Mouse (Mus musculus) T-helper 2 cell (primary cell): ENCODE measurements around the gene Depp1.

ENCODE experiments used
- in situ Hi-C: fragments of 300-600 bp; cut with MboI, MseI; formaldehyde crosslinking; loops from one replicate; pipeline ENCODE4 v1.15.1; 2025; ENCODE audit warnings: high pct_unique_total_duplicates

The Depp1 gene

GRCm38 (mm10) chr6:116679563-116680288 is 29.3 kb downstream of the Depp1 start:
- in situ Hi-C loops = loop anchor here (10.0 kb wide), 1 partner anchor 1135 kb away; no protein-coding TSS in a partner anchor

GRCm38 (mm10) chr6:116682317-116682716 is 31.9 kb downstream of the Depp1 start:
- in situ Hi-C loops = no loop called here

DNA sequence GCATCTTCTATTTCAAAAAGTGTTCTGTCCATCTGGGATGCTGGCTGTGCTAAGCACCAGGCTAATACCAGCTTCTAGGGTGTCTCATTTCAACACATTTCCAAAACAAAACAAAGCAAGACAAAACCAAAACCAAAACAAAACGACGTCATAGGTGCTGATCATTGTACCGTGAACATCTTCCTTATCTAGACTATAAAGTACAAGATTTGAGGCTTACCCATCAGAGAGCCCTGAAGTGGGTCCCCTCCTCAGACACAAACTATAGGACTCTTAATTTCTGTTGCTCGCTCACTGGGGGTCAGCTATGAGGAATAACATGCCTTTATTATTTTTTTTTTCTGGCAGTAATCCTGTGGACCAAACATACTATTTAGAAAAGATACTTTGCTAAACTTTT is 43.2 kb downstream of the Depp1 start:
- in situ Hi-C loops = no loop called here

DNA sequence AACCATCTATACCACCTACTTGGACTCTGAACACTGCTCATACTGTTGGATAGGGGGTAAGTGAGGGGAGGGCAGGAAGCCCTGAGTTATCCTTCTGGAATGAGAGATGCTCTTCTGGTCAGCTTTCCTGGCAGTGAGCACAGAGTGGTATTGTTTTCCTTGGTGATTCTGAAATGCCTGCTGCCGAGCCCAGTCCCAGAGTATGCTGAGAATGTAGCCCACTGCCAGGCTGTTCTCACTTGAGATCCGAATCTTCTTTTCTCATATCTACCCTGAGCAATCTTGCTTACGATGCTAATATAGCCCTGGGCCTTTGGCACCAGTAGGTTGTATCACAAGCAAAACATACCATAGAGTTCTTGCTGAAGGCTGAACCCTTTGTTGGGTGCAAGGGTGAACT is 43.9 kb downstream of the Depp1 start:
- in situ Hi-C loops = no loop called here

DNA sequence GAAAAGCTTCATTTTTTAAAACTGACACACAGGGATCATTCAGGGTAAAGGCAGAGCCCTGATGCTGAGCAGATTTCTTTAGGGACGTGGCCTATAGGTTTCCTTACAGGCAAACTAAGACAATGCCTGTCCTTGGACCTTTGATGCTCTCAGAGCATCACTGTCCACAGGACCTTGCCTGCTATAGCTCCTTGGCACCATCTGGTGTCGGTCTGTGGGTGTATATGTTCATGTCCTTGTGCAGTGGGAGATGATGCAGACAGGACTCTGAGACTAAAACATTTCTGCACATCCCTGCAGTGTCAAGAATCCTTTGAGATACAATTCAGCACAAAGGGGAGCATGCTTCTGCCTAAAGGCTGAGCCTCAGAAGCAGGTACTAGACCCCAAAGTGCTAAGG is 47.0 kb downstream of the Depp1 start:
- in situ Hi-C loops = no loop called here

DNA sequence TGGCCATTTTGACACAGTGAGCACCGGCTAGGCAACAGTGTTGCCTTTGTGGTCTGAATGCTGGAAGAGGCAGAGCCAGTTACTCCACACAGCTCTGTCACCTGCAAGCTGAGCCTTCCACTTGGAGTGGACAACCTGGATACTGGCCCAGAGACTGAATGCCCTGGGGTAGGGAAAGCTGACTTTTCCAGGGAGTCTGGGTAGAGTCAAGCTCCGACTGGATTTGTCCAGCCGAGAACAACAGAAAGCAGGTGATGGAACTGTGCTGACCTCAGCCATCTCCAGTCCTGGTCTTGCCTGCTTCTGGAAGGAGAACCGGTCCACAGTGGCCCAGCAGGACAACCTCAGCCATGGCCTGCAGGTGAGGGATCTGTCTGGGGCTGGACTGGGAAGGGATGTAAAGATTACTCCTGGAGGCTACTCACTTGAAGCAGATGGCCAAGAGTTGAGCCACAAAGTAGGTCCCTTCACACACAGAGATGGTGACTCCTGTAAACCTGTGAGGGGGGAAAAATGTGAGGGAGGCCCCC is 47.6 kb downstream of the Depp1 start:
- in situ Hi-C loops = no loop called here

GRCm38 (mm10) chr6:116700821-116701220 is 50.4 kb downstream of the Depp1 start:
- in situ Hi-C loops = no loop called here
